Mouse (Mus musculus): ENCODE measurements around the gene Hdac4. TPM values are rescaled to one million over a fixed set of nuclear protein-coding genes. Genes with fewer than 3 reads are reported as not detected.

Hdac4 gene
- 10 to 100 TPM; 34.7 to 49.7 TPM for polyA plus RNA-seq (2017; shearing (Covaris generic))

DNA sequence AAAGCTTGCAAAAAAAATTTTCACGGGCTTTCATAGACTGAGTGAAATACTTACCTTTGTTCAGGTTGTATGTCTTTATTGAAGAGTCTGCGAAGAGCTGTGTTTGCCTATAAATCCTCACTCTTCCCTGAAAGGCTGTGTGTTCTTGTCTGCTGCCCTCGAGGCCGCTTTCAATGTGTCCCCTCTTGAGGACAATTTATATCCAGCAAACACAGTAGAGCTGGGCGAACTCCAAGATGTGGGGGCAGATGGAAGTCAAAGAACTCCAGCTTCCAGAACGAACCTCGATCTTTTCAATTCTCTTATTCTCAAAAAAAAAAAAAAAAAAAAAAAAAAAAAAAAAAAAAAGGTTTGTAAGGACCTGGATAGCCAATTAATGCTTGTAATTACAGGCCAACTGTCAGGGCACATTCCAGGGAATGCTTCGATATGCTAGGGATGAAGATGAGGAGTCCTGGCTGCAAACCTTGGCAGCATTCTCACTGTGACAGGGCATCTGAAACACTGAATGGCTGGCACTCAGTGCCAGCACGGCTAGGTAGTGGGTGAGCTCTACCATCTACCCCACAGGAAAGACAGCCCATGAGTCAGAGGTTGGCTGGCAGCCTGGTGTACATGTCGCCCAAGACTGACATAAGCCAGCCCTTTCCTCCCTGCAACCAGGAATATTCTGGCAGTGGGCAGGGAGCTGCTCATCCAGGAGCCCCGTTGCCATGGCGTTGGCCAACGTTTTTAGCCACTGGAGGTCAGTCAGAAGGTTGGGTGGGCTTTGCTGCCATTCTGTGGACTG, at the start of gene Hdac4:
Gene Hdac4 (minus strand): TSS at position 340 of the 790 bp plus-strand sequence.

